In genomic region chr5:89077711-89078110, GRCm38 (mm10) we compare ENCODE assay signal across 22 mouse cellular contexts.
DNase-seq lines count a peak whose midpoint lies in the region; ATAC-seq and TF ChIP-seq lines count a peak whose summit lies in the region.
"Had no signal": no experiment of that assay in that cellular context is flagged by ENCODE, and none has a peak within 500 bp of the region (broad histone marks: within the 10 kb centered on the region; RNA-seq: fewer than 3 reads in every experiment).

No protein-coding gene starts in this region.

- no peak overlapping the region for H3K4me2 ChIP-seq in lung, embryonic 14.5 days
- no peak overlapping the region for H3K4me2 ChIP-seq in lung, postnatal 0 days (replicated peaks; ENCODE audit: low read depth, low read length)
- H3K4me2 ChIP-seq: embryonic facial prominence, embryonic 12.5 days; embryonic facial prominence, embryonic 15.5 days; forebrain, embryonic 12.5 days; forebrain, embryonic 15.5 days; heart, embryonic 13.5 days; hindbrain, embryonic 12.5 days; hindbrain, embryonic 15.5 days had no signal

- TF ChIP-seq EP300 in lung, postnatal 0 days (IDR thresholded peaks at IDR 0.05) = no peak

- intact Hi-C loops in heart, postnatal 14 days (cut with DNase I) = no loop called here

- H3K4me1 ChIP-seq in lung, embryonic 14.5 days (ENCODE audit: insufficient read depth) = no peaks in the 10 kb centered on the region
- peaks cover 5% of the 10 kb centered on the region; the same call in 1 of the 2 replicates for H3K4me1 ChIP-seq in lung, postnatal 0 days (ENCODE audit: insufficient read depth, low read depth, low read length)
- H3K4me1 ChIP-seq: embryonic facial prominence, embryonic 12.5 days; embryonic facial prominence, embryonic 15.5 days; forebrain, embryonic 12.5 days; forebrain, embryonic 15.5 days; heart, embryonic 10.5 days; heart, embryonic 13.5 days; hindbrain, embryonic 12.5 days; hindbrain, embryonic 15.5 days had no signal

- H3K36me3 ChIP-seq in lung, embryonic 14.5 days (ENCODE audit: insufficient read depth) = no peaks in the 10 kb centered on the region
- no peaks in the 10 kb centered on the region for H3K36me3 ChIP-seq in lung, postnatal 0 days (ENCODE audit: insufficient read depth, low read length)
- H3K36me3 ChIP-seq: embryonic facial prominence, embryonic 12.5 days; embryonic facial prominence, embryonic 15.5 days; forebrain, embryonic 12.5 days; forebrain, embryonic 15.5 days; heart, embryonic 10.5 days; heart, embryonic 13.5 days; hindbrain, embryonic 12.5 days; hindbrain, embryonic 15.5 days had no signal

- peak; percentile 75 for ATAC-seq in lung, embryonic 14.5 days (ENCODE audit: insufficient read depth)
- ATAC-seq in lung, postnatal 0 days = no peak
- ATAC-seq: forebrain, embryonic 15.5 days; Patski had no signal

- H3K9ac ChIP-seq in lung, embryonic 14.5 days = no peak overlapping the region
- H3K9ac ChIP-seq in lung, postnatal 0 days (replicated peaks; ENCODE audit: low read depth) = no peak overlapping the region
- H3K9ac ChIP-seq: embryonic facial prominence, embryonic 12.5 days; embryonic facial prominence, embryonic 15.5 days; forebrain, embryonic 12.5 days; forebrain, embryonic 15.5 days; heart, embryonic 13.5 days; hindbrain, embryonic 12.5 days; hindbrain, embryonic 15.5 days had no signal

- no peak overlapping the region for H3K4me3 ChIP-seq in lung, embryonic 14.5 days (ENCODE audit: low read depth, low read length)
- H3K4me3 ChIP-seq in lung, postnatal 0 days (ENCODE audit: low read depth, low read length) = no peak overlapping the region
- H3K4me3 ChIP-seq: embryonic facial prominence, embryonic 12.5 days; embryonic facial prominence, embryonic 15.5 days; forebrain, embryonic 12.5 days; forebrain, embryonic 15.5 days; heart, adult 2 months; heart, embryonic 10.5 days; heart, embryonic 13.5 days; hindbrain, embryonic 12.5 days; hindbrain, embryonic 15.5 days had no signal

- H3K27me3 ChIP-seq in lung, embryonic 14.5 days (ENCODE audit: insufficient read depth, low read length) = no peaks in the 10 kb centered on the region
- H3K27me3 ChIP-seq in lung, postnatal 0 days (replicated peaks; ENCODE audit: insufficient read depth, low read length) = no peaks in the 10 kb centered on the region
- H3K27me3 ChIP-seq: embryonic facial prominence, embryonic 12.5 days; embryonic facial prominence, embryonic 15.5 days; forebrain, embryonic 12.5 days; forebrain, embryonic 15.5 days; heart, embryonic 13.5 days; hindbrain, embryonic 12.5 days; hindbrain, embryonic 15.5 days; Patski had no signal

- no peak for TF ChIP-seq CTCF in lung, embryonic 14.5 days (IDR thresholded peaks at IDR 0.05; ENCODE audit: low read depth)
- no peak for TF ChIP-seq CTCF in lung, postnatal 0 days (IDR thresholded peaks at IDR 0.05)

- no peaks in the 10 kb centered on the region for H3K9me3 ChIP-seq in lung, embryonic 14.5 days (ENCODE audit: low read depth, low read length)
- H3K9me3 ChIP-seq in lung, postnatal 0 days (ENCODE audit: low read length) = no peaks in the 10 kb centered on the region
- H3K9me3 ChIP-seq: embryonic facial prominence, embryonic 12.5 days; embryonic facial prominence, embryonic 15.5 days; forebrain, embryonic 12.5 days; forebrain, embryonic 15.5 days; heart, embryonic 10.5 days; heart, embryonic 13.5 days; hindbrain, embryonic 12.5 days; hindbrain, embryonic 15.5 days had no signal

- no peak overlapping the region for H3K27ac ChIP-seq in lung, embryonic 14.5 days (ENCODE audit: low read depth)
- no peak overlapping the region for H3K27ac ChIP-seq in lung, postnatal 0 days (ENCODE audit: low read length)
- H3K27ac ChIP-seq: embryonic facial prominence, embryonic 12.5 days; embryonic facial prominence, embryonic 15.5 days; forebrain, embryonic 12.5 days; forebrain, embryonic 15.5 days; heart, adult 2 months; heart, embryonic 10.5 days; heart, embryonic 13.5 days; hindbrain, embryonic 12.5 days; hindbrain, embryonic 15.5 days had no signal

- DNase-seq in heart, adult 11 months = peak; percentile 49
- DNase-seq in heart, postnatal 14 days = no peak
- peak; percentile 56 for DNase-seq in lung, embryonic 14.5 days
- DNase-seq in lung, postnatal 14 days = no peak
- DNase-seq in lung, postnatal 36 days = peak; percentile 12
- DNase-seq in lung, postnatal 0 days (ENCODE audit: low spot score) = no peak
- DNase-seq: adrenal gland, postnatal 10 days; adrenal gland, postnatal 36 days; cerebellum, adult 18-20 months; cerebellum, adult 9-10 months; cerebellum, postnatal 14 days; gastrocnemius, postnatal 25 days; heart, adult 2 months had no signal

- 41% methylated on average over 1 of the region's 1 CpGs for WGBS in lung, embryonic 14.5 days
- 50% methylated on average over 1 of the region's 1 CpGs for WGBS in lung, postnatal 0 days

Comparison
In these comparisons a context has a peak if more than half of its experiments do, and no peak if none do; other contexts are left out.
1. DNase-seq: peak in heart, adult 11 months (single experiment), lung, embryonic 14.5 days (single experiment) and lung, postnatal 36 days (single experiment); none in heart, postnatal 14 days (0 of 2), lung, postnatal 14 days (single experiment) and lung, postnatal 0 days (single experiment).